Mouse (Mus musculus) R1 (cell line): ENCODE measurements at regions not wholly inside any gene's neighbourhood (a gene's known extent, or its start where the extent isn't known, plus 50 kb on each side); places are given as distances from the start of the nearest gene placed in this dataset.
A peak's percentile ranks its signal among the peaks of the same experiment; 100 is the strongest.

ENCODE experiments used
- DNase-seq: peaks from one replicate; pipeline ENCODE4 v3.0.0-alpha.2; 2018; ENCODE audit warnings: low read depth, low spot score

- DNase-seq, result peak; percentile 30
Measured at GRCm38 (mm10) chr1:13839619-13840308, 2253.4 kb downstream of the 4930444P10Rik start.

DNA sequence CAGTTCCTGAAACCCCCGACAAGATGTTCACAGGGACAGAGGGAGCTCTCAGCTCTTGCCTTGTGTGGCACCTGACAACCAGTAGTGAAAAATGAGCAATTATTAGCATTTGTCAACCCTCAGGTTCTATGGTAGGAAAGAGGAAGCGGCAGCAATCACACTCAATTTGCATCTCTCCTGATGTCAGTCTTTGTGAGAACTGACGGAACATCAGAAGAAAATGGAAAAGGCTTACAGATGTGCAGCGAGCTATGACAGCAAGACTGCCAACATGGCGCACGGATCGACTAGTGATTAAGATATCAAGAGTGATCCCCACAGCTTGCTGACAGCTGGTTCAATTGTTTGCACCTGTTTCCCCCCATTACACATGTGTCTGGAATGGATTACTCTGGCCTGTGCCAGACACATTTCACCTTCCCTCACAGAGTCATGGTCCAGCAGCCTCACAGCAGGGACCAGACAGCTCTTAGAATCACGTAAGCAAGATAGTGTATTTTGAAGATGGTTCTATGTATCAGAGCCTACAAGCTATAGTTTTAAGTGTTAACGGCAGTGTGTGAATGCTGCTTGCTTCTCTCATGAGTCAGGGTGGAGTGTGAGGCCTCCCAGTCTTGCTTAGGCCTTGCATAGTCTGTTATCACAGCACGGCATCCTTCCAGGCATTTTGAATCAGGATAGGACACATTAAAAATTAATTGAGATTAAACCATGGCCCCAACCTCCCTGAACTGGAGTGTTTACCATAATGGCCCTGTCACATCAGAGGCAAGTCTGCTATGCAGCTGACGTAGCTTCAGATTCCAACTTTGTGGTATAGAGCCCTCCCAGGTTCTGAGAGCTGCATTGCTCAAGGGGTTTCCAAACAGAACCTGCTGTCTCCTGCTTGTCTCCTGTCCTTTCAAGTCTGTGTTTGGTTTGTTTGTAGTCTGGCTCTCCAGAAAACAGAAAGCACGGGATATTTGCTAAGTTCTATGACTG lies 2258.0 kb downstream of the 4930444P10Rik start:
- DNase-seq, result no peak

- DNase-seq, result no peak
Measured at GRCm38 (mm10) chr1:13807786-13808185, 2285.3 kb downstream of the 4930444P10Rik start.

DNA sequence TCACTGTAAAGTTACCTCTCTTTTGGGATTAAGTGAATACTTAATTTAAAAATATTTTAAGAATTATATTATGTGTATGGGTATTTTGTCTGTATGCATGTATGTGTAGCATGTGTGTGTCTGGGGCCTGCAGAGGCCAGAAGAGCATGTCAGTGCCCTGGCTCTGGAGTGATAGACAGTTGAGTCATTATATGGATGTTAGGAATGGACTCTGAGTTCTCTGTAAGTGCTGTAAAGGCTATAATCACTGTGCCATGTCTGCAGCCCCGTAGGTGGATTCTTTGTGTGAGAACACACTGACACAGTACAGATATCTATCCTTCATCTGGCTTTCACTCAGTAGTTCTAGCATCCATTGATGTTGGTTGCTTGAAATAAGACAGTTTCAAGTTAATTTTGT lies 2292.7 kb downstream of the 4930444P10Rik start:
- no peak for DNase-seq

DNA sequence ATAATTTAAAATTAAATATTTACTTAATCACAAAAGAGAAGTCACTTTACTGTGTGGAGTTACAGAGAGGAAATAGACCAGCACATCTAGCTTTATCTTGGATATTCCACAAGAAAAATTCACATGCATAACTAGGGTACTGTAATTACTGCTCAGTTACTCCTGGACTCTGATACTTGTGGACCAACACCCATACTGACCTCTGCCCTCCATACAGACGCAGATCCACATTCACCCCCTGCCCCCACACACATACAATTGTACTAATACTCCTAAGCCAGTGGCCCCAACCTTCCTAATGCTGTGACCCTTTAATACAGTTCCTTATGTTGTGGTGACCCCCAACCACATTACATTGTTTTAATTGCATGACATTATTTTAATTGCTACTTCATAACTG lies 2294.3 kb downstream of the 4930444P10Rik start:
- no peak for DNase-seq

DNA sequence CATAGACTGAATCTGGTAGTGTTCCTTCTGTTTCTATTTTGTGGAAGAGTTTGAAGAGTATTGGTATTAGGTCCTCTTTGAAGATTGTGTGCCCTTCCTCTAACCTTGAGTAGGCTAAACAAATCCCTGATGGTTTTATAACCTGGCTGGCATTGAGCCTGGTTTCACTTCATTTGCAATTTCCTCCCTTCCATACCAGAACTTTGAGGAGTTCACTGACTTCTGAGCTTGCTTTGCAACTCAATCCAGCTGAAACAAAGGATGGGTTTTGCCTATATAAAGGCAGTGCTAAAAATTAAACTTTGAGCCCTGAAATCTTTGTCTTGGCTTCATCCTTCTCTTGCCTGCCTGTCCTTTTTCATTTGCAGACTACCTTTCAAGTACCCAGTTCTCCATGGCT lies 2297.9 kb downstream of the 4930444P10Rik start:
- DNase-seq, result peak; percentile 82

DNA sequence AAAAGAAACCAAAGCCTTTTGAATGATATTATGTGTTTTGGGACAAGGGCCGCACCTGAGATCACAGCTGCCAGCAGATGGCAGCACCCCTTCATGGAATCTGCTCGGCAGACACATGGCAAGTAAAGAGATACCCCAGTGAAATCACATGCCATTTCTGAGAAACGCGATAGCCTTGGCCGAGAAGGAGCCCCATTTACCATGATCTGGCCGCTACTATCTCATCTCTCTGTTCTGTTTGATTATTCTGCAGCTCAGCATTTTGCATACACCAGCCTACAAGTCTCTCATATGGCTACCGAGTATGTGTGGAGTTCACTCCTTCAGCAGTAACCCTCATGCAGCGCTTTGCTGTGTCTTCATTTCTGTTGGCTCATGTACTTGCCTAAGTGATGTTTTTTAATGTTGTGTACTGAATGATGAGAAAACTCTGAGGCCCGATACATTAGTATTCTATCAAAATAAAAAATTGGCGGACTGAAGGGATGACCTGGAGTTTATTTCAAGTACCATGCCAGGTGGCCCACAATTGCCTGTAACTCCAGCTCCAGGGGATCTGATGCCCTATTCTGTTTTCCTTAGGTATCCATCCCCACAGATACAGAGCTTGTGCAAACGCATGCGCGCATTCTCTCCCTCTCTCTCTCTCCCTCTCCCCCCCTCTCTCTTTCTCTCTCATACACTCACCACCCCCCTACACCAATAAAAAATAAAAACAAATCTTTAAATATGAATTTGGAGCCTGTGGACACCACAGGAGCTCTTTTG lies 2303.6 kb downstream of the 4930444P10Rik start:
- DNase-seq, result peak; percentile 84

DNA sequence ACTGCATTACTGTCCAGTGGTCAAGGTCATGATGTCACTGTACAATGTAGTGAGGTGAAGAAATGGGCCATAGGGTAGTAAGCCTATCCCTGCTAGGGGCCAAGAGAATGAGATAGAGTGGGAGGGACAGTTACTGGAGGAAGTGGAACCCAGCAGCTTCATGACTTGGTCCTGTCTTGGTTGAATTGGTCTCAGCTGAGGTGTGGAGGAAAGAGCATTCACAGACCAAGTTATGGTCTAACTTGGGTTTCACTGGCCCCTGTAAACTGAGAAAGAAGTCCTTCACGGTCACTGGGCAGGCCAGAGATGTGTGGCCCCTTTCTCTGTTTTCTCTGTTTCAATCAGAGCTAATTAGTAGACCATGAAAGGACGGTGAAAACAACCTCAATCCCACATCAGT lies 2306.1 kb downstream of the 4930444P10Rik start:
- no peak for DNase-seq

DNA sequence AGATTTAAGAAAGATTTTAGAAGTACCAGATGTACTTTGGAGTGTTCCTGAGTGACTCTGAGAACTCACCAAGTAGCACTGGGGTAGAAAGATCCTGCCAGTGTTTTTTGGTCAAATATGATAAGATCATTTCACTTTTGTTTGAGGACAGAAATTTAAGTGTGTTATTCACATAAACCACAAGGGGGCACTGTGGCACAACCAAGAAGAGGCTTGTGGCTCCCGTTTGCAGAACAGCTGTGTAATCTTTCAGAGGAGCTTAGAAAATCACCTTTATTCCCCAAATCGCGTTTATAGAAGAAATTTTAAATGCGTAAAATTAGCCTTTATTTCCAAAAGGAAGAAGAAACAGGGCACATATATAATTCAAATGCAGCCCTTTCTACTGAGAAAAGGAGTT lies 2308.7 kb downstream of the 4930444P10Rik start:
- DNase-seq, result peak; percentile 89

GRCm38 (mm10) chr1:13782633-13783032 lies 2310.5 kb downstream of the 4930444P10Rik start:
- no peak for DNase-seq

DNA sequence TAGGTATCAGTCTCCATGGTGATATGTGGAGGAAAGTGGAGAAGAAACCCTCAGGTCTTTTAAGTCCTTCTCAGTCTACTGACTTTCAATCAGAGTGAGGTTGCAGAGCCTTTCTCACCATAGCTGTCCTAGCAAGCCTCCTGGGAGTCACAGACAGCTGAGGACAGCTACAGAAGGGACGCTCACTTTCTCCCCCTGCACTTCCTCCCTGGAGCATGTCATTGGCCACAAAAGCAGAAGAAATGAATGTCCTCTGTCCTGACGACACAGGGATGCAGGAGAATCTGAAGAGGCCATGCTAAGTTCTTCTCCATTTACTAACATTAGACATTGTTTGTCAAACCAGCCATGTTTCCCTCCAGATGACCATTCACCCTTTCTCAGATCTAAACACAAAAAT lies 2321.0 kb downstream of the 4930444P10Rik start:
- DNase-seq, result no peak

GRCm38 (mm10) chr1:13771014-13771463 lies 2322.1 kb downstream of the 4930444P10Rik start:
- DNase-seq, result no peak

DNA sequence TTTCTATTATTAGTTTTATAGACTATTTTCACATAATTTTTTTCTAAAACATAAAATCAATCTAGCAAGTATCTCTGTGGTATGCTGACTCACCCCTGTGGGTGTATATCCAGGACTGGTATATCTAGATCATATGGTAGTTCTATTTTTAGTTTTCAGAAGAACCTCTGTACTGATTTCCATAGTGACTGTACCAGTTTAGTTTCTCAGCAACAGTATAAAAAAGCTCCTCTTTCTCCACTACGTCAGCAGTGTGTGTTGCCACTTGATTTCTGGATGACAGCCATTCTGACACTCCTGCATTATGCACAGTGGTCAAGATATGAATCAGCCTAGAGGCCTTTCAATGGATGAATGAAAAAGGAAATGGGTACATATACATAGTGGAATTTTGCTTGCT lies 2338.6 kb downstream of the A830018L16Rik start:
- DNase-seq, result no peak

DNA sequence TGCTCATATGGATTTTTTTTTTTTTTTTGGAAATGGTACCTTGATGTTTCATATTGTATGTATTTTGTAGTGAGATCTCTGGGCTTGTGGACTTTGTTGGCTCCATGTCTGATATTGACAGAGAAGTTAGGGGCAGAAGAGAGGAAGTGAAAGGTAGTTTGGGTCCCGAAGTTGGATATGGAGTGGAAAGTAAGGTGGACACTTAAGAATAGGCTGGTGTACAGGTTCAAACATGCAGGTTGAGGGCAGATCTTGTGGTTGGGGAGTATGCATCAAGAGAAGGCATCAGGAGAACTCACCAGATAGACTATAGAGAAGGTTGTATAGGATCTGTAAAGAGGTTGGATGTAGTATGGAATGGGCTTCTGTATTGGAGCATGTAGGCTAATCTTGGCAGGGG lies 2337.5 kb downstream of the A830018L16Rik start:
- no peak for DNase-seq
